Mouse (Mus musculus): Measurements from ENCODE around the gene Nsfl1c.

DNA sequence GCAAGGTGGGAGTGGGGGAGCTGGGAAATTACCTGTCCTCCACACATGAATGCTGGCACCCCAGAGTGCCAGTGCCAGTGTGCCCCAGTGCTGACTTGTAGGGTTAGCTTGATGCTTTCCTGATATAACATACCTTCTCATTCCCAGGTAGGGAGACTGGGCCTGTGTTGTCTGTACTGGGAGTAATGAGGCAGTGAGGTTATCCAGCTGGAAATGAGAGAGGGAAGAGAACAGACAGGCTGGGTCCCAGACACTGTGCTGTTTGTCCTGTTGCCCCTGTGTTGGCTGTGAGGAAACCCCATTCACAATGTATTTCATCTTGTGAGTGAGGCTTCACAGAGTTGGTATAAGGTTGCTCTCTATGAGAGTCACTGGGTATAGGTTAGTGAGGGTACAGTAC, 7.5 kb upstream of the Nsfl1c start:
- TF ChIP-seq JUN (IDR thresholded peaks at IDR 0.05; ENCODE audit: insufficient read depth, low read depth, low read length) (no peak), TCF12 (IDR thresholded peaks at IDR 0.05; ENCODE audit: low read depth, low read length) (no peak)

Measured in CH12.LX (cell line).